Mouse (Mus musculus) testis, adult 2 months (tissue): ENCODE data around the gene Wbp4.

Experiments used
- CTCF ChIP-seq: fragments of 200-500 bp; IDR thresholded peaks from 2 replicates; pipeline ENCODE4 v1.5.1; 2012; ENCODE audit warnings: low read depth, mild to moderate bottlenecking, inconsistent platforms, low read length, moderate library complexity; ENCODE audit not compliant: control insufficient read depth, insufficient read depth, insufficient replicate concordance
- POLR2A ChIP-seq: fragments of 200-500 bp; IDR thresholded peaks from 2 replicates; pipeline ENCODE4 v1.6.1; 2012; ENCODE audit warnings: low read depth, mild to moderate bottlenecking, inconsistent platforms, low read length, moderate library complexity; ENCODE audit not compliant: control insufficient read depth

- TF ChIP-seq CTCF (no peak), POLR2A (no peak)
These were observed 20.3 kb downstream of the Wbp4 start for GRCm38 (mm10) chr14:79460988-79461387.
